Comparison of ENCODE assay signal across 24 mouse cellular contexts in the genomic region with DNA sequence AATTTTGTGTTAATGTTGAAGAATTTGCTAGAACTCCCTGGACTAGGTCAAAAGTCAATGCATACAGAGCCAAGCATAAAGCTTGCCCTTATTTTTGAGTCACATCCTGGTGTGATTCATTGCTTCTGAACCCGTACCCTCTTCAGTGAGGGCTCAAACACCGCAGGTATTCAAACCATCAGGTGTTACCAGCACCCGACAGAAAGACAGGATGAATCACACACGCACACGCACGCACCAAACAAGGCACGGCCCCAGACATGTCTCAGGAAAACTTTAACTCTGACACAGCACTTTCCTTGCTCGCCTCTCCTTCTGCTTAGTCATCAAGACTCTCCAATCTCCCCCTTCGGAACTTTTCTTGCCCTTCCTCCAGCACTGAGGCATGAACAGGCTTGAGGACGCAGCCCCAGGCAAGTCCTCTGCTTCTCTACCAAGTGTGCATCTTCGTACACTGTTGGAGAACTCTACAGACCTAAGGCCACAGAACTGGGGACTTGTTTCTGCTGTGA.
DNase-seq lines count a peak whose midpoint lies in the region; TF ChIP-seq lines count a peak whose summit lies in the region.
"Had no signal": no experiment of that assay in that cellular context is flagged by ENCODE, and none has a peak within 500 bp of the region (broad histone marks: within the 10 kb centered on the region; RNA-seq: fewer than 3 reads in every experiment).

No protein-coding gene starts in this region.

- peak overlapping the region; percentile 70; the same call in 1 of the 2 replicates for H3K27ac ChIP-seq in embryonic fibroblast, embryonic 13.5 days (ENCODE audit: insufficient read depth, low read length)
- H3K27ac ChIP-seq: hindbrain, embryonic 14.5 days; limb, embryonic 12.5 days; liver, embryonic 15.5 days; midbrain, embryonic 12.5 days; neural tube, embryonic 12.5 days had no signal

- no peaks in the 10 kb centered on the region for H3K4me1 ChIP-seq in embryonic fibroblast, embryonic 13.5 days (ENCODE audit: control insufficient read depth, insufficient read depth, low read length)
- H3K4me1 ChIP-seq: liver, embryonic 15.5 days had no signal

- TF ChIP-seq CTCF in embryonic fibroblast, embryonic 13.5 days (IDR thresholded peaks at IDR 0.05; ENCODE audit: borderline replicate concordance, insufficient read depth, low read length): no peak

- intact Hi-C loops in left cerebral cortex, postnatal 14 days (cut with DNase I): no loop called here

- TF ChIP-seq POLR2A in embryonic fibroblast, embryonic 13.5 days (IDR thresholded peaks at IDR 0.05; ENCODE audit: low read depth, low read length): no peak

- peak; percentile 21 to 39 for DNase-seq in urinary bladder, adult 18-20 months (ENCODE audit: low spot score in 2 of 2)
- DNase-seq in urinary bladder, postnatal 25 days (ENCODE audit: low spot score): no peak
- DNase-seq in NIH3T3 (ENCODE audit: low read depth): peak; percentile 76
- DNase-seq in left cerebral cortex, postnatal 14 days (ENCODE audit: low spot score in 2 of 2): no peak
- no peak for DNase-seq in kidney, postnatal 10 days
- DNase-seq in gastrocnemius, adult 8-10 months (ENCODE audit: low spot score in 2 of 2): no peak
- DNase-seq: adrenal gland, postnatal 25 days; B cell, adult 2 months; cerebellum, adult 2 months; cerebellum, postnatal 14 days; gastrocnemius, postnatal 36 days; kidney, adult 11 months; kidney, postnatal 25 days; lung, embryonic 14.5 days; right cerebral cortex, adult 18-20 months; right cerebral cortex, postnatal 4 days had no signal

- H3K4me3 ChIP-seq in embryonic fibroblast, embryonic 13.5 days (ENCODE audit: insufficient read depth, low read length): no peak overlapping the region
- H3K4me3 ChIP-seq: limb, embryonic 12.5 days; liver, embryonic 15.5 days; megakaryocyte, embryonic 14.5 days; midbrain, embryonic 12.5 days; myocyte; neural tube, embryonic 12.5 days had no signal

Comparison
In these comparisons a context has a peak if more than half of its experiments do, and no peak if none do; other contexts are left out.
1. DNase-seq: peak in urinary bladder, adult 18-20 months (2 of 2) and NIH3T3 (single experiment); none in urinary bladder, postnatal 25 days (single experiment), left cerebral cortex, postnatal 14 days (0 of 2), kidney, postnatal 10 days (single experiment) and gastrocnemius, adult 8-10 months (0 of 2).